Mouse (Mus musculus): ENCODE measurements around the gene Catip. TPM values are rescaled to one million over a fixed set of nuclear protein-coding genes. Genes with fewer than 3 reads are reported as not detected.

Gene Catip
- polyA plus RNA-seq, 1 experiment from 2014 or later = not detected

DNA sequence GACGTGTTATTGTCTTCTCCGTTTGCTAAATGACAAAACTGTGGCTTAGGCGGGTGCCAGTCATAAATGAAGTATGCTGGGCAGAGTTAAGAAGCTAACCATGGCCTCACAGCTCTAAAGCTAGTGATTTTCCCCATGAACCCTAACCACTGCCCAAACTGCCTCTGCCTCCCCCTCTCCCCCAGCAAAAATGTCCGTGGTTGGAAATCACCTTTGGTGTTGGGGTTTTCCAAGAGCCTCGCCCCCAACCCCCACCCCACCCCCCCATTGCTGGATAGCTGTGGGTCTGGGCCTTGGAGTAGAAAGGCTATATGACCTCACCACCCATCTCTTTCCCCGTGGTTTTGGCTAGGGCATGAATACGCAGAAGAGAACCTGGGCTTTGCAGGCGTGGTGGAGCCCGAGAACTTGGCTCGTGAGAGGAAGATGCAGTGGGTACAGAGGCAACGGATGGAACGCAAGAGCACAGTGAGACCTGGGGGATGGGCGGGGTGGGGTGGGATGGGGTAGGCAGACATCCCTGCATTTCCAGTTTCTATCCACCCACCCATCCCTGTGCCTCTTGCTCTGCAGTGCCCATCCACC lies 10.6 kb upstream of the Catip start:
- ATAC-seq (no peak), DNase-seq (no peak)
- WGBS (ENCODE audit: insufficient replicate concordance) = 78% methylated on average over 13 of the region's 13 CpGs
- Histone ChIP-seq H3K27me3 (ENCODE audit: insufficient read depth, low read length) (no peaks in the 10 kb centered on the region), H3K4me2 (ENCODE audit: low read depth, low read length) (no peak overlapping the region), H3K4me3 (ENCODE audit: low read depth, low read length) (no peak overlapping the region), H3K27ac (ENCODE audit: low read depth) (no peak overlapping the region), H3K9ac (replicated peaks) (no peak overlapping the region), H3K4me1 (ENCODE audit: insufficient read depth) (no peaks in the 10 kb centered on the region), H3K36me3 (replicated peaks; ENCODE audit: insufficient read depth, low read length) (no peaks in the 10 kb centered on the region), H3K9me3 (ENCODE audit: low read length) (no peaks in the 10 kb centered on the region)
- no peak for TF ChIP-seq CTCF (IDR thresholded peaks at IDR 0.05; ENCODE audit: low read depth)
- TF ChIP-seq EP300 (IDR thresholded peaks at IDR 0.05; ENCODE audit: low read depth) = no peak

DNA sequence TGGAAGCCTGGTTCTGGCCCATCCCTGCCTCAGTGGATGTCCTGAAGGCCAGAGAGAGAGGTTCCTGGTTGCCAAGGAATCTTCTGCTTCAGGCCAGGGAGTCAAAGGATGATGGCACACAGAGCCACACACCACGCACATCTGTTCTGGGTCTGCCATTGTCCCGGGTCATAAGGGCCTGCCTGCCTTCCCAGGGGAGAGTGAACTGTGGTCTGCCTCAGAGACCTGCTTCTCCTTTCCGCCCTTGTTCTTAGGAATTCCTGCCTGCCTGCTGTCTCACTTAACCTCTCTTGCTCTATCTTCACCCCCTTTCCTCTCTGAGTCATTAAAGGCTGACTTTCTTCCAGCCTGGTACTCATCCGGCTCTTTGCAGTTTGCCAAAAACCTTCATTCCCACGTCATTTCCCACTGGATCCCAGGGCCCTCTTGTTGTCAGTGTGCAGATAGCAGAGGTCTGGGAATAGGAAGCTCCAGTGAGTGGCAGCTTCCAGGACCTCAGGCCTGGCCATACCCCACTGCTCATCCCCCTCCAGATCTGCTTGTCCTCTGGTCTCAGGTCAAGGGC lies 9.3 kb upstream of the Catip start:
- Histone ChIP-seq H3K9me3 (ENCODE audit: low read length) (no peaks in the 10 kb centered on the region), H3K27ac (ENCODE audit: low read depth) (no peak overlapping the region), H3K36me3 (replicated peaks; ENCODE audit: insufficient read depth, low read length) (no peaks in the 10 kb centered on the region), H3K4me2 (ENCODE audit: low read depth, low read length) (no peak overlapping the region), H3K9ac (replicated peaks) (no peak overlapping the region), H3K27me3 (ENCODE audit: insufficient read depth, low read length) (no peaks in the 10 kb centered on the region), H3K4me1 (ENCODE audit: insufficient read depth) (no peaks in the 10 kb centered on the region), H3K4me3 (ENCODE audit: low read depth, low read length) (no peak overlapping the region)
- TF ChIP-seq CTCF (IDR thresholded peaks at IDR 0.05; ENCODE audit: low read depth) (no peak), EP300 (IDR thresholded peaks at IDR 0.05; ENCODE audit: low read depth) (peak; percentile 53; the same call in 1 of the 2 replicates)
- 73% methylated on average over 5 of the region's 5 CpGs for WGBS (ENCODE audit: insufficient replicate concordance)
- DNase-seq (no peak), ATAC-seq (peak; percentile 48; the same call in 1 of the 2 replicates)

DNA sequence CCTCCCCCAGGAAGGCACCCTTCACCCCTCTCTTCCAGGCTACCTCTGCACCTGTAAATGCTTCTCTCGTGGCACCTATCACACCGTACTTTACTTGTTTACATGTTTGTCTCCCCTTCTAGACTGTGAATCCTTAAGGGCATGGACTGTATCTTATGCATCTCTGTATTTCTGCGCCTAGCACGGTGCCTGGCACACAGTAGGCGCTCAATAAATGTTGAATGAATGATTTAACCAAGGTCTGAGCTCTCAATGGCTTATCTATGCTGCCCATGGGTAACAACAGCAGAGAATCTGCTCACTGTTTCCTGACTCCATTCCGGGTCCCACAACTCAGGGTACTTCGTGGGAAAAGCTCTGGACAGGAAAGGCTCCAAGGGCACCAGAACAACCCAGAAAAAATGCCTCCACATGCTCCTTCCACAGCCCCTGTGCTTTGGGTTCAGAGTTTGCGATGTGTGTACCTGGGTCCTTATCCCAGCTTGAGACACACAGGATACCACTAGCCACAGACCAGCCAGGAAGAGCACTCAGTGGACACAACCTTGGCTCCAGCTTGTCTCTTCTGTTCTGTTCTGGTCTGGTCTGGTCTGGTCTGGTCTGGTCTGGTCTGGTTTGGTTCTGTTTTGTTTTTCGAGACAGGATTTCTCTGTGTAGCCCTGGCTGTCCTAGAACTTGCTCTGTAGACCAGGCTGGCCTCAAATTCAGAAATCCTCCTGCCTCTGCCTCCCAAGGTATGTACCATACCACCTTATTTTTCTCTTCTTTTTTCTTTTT lies 8.3 kb upstream of the Catip start:
- WGBS (ENCODE audit: insufficient replicate concordance) = 83% methylated on average over 9 of the region's 9 CpGs
- Histone ChIP-seq H3K9me3 (ENCODE audit: low read length) (no peaks in the 10 kb centered on the region), H3K36me3 (replicated peaks; ENCODE audit: insufficient read depth, low read length) (no peaks in the 10 kb centered on the region), H3K4me3 (ENCODE audit: low read depth, low read length) (no peak overlapping the region), H3K4me2 (ENCODE audit: low read depth, low read length) (no peak overlapping the region), H3K27ac (ENCODE audit: low read depth) (no peak overlapping the region), H3K9ac (replicated peaks) (no peak overlapping the region), H3K4me1 (ENCODE audit: insufficient read depth) (no peaks in the 10 kb centered on the region), H3K27me3 (ENCODE audit: insufficient read depth, low read length) (no peaks in the 10 kb centered on the region)
- DNase-seq (no peak), ATAC-seq (no peak)
- TF ChIP-seq EP300 (IDR thresholded peaks at IDR 0.05; ENCODE audit: low read depth) (no peak), CTCF (IDR thresholded peaks at IDR 0.05; ENCODE audit: low read depth) (no peak)

DNA sequence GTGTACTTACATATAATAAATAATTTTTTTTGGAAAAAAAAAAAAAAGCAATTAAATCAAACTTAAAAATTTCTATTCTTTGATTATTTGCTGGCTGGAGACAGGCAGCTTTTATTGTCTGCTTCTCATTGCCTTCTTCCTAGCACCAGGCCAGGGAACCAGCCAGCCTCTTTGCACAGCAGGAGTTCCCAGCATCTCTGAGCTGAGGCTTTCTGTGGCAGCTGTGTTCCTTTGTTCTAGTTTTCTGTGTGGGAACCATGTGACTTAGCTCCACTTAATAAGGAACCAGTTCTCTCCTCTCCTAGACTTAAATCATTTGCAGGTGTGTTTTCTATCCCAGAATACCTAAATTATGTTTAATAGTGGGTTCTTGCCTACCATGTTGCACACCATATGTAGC lies 4.4 kb upstream of the Catip start:
- no peak overlapping the region for H3K4me2 ChIP-seq (ENCODE audit: low read depth, low read length)
- H3K4me1 ChIP-seq (ENCODE audit: insufficient read depth) = no peaks in the 10 kb centered on the region
- H3K27ac ChIP-seq (ENCODE audit: low read depth) = no peak overlapping the region
- TF ChIP-seq EP300 (IDR thresholded peaks at IDR 0.05; ENCODE audit: low read depth) = no peak
- no peak for TF ChIP-seq CTCF (IDR thresholded peaks at IDR 0.05; ENCODE audit: low read depth)
- no peaks in the 10 kb centered on the region for H3K36me3 ChIP-seq (replicated peaks; ENCODE audit: insufficient read depth, low read length)
- H3K4me3 ChIP-seq (ENCODE audit: low read depth, low read length) = no peak overlapping the region
- ATAC-seq (no peak), DNase-seq (no peak)
- H3K9me3 ChIP-seq (ENCODE audit: low read length) = no peaks in the 10 kb centered on the region
- no peaks in the 10 kb centered on the region for H3K27me3 ChIP-seq (ENCODE audit: insufficient read depth, low read length)
- no peak overlapping the region for H3K9ac ChIP-seq (replicated peaks)

DNA sequence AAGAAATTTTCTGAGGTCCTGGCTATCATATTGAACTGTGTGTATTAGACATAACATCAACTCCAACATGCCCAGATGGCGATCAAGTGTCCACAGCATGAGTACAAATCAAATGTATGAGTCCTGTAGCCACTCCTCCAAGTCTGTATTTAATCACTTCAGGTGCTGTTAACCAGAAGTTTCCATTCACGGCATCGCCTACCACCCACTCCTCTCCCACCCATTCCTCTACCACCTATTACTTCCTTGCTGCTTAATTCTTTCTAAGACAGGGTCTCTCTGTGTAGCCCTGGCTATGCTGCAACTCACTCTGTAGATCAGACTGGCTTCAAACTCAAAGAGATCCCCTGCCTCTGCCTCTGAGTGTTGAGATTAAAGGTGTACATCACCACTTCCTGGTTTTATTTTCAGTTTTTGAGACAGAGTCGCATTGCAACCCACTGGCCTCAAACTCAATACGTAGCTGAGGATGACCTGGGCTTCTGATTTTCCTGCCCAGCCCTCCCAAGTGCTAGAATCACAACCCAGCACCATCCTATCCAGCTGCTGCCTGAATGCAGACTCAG lies 1.9 kb upstream of the Catip start:
- H3K4me3 ChIP-seq (ENCODE audit: low read depth, low read length) = no peak overlapping the region
- H3K9ac ChIP-seq (replicated peaks) = no peak overlapping the region
- H3K27me3 ChIP-seq (ENCODE audit: insufficient read depth, low read length) = no peaks in the 10 kb centered on the region
- H3K4me2 ChIP-seq (ENCODE audit: low read depth, low read length) = no peak overlapping the region
- H3K4me1 ChIP-seq (ENCODE audit: insufficient read depth) = peaks cover 3% of the 10 kb centered on the region; the same call in 1 of the 2 replicates
- WGBS (ENCODE audit: insufficient replicate concordance) = 65% methylated on average over 5 of the region's 5 CpGs
- no peak overlapping the region for H3K27ac ChIP-seq (ENCODE audit: low read depth)
- DNase-seq = no peak
- no peak for ATAC-seq
- TF ChIP-seq CTCF (IDR thresholded peaks at IDR 0.05; ENCODE audit: low read depth) = no peak
- TF ChIP-seq EP300 (IDR thresholded peaks at IDR 0.05; ENCODE audit: low read depth) = no peak
- no peaks in the 10 kb centered on the region for H3K9me3 ChIP-seq (ENCODE audit: low read length)
- H3K36me3 ChIP-seq (replicated peaks; ENCODE audit: insufficient read depth, low read length) = no peaks in the 10 kb centered on the region
